Mouse (Mus musculus) thymus, adult 2 months (tissue): ENCODE measurements around the gene Gm10964. TPM values are rescaled to one million over a fixed set of nuclear protein-coding genes. Genes with fewer than 3 reads are reported as not detected.

Experiments
- DNase-seq: peaks from one replicate; pipeline ENCODE4 v3.0.0; 2021
- H3K27ac ChIP-seq: fragments of 200-500 bp; 2 replicates; pipeline ENCODE4 v1.5.1; 2012; ENCODE audit warnings: low read length, control low read depth; ENCODE audit not compliant: control insufficient read depth, insufficient read depth
- H3K27me3 ChIP-seq: fragments of 200-500 bp; 2 replicates; pipeline ENCODE4 v1.6.1; 2012; ENCODE audit warnings: mild to moderate bottlenecking, low read length, moderate library complexity, mixed read lengths; ENCODE audit not compliant: control insufficient read depth, insufficient read depth
- H3K36me3 ChIP-seq: fragments of 200-500 bp; 2 replicates; pipeline ENCODE4 v1.6.1; 2012; ENCODE audit warnings: mild to moderate bottlenecking, low read length, moderate library complexity; ENCODE audit not compliant: control insufficient read depth, insufficient read depth
- H3K4me1 ChIP-seq: fragments of 200-500 bp; replicated peaks from 2 replicates; pipeline ENCODE4 v1.6.1; 2012; ENCODE audit warnings: low read length; ENCODE audit not compliant: control insufficient read depth, insufficient read depth
- H3K4me3 ChIP-seq: fragments of 200-500 bp; 2 replicates; pipeline ENCODE4 v1.5.1; 2012; ENCODE audit warnings: mild to moderate bottlenecking, low read length, control low read depth, moderate library complexity; ENCODE audit not compliant: control insufficient read depth, insufficient read depth
- CTCF ChIP-seq: fragments of 200-500 bp; IDR thresholded peaks from 2 replicates; pipeline ENCODE4 v1.5.1; 2012; ENCODE audit warnings: mild to moderate bottlenecking, control low read depth, low read length, moderate library complexity, borderline replicate concordance; ENCODE audit not compliant: control insufficient read depth, poor library complexity, insufficient read depth; ENCODE audit errors: extremely low read depth
- POLR2A ChIP-seq: fragments of 200-500 bp; IDR thresholded peaks from 2 replicates; pipeline ENCODE4 v1.6.1; 2012; ENCODE audit warnings: mild to moderate bottlenecking, low read length, control low read depth, moderate library complexity; ENCODE audit not compliant: control insufficient read depth, poor library complexity, insufficient read depth; ENCODE audit errors: extremely low read depth
- WGBS: fragments of 180-500 bp; shearing (Covaris S2); methylation state at CpG from one replicate; pipeline ENCODE4 v1.1.7; 2018; 5-methylcytosine and 5-hydroxymethylcytosine counted together
- polyA plus RNA-seq: library from polyadenylated mRNA; depleted of rRNA; stranded (reverse); fragments of >200 nt; gene quantifications from 2 replicates; pipeline ENCODE4 v1.2.3, GENCODE M21; 2012

Gm10964 gene
- polyA plus RNA-seq, 1 experiment = not detected

- no peak overlapping the region for H3K4me3 ChIP-seq
- no peak for TF ChIP-seq CTCF
- TF ChIP-seq POLR2A = no peak
- DNase-seq = no peak
- no peak overlapping the region for H3K27ac ChIP-seq
- WGBS = 70% methylated on average over 3 of the region's 3 CpGs
- H3K4me1 ChIP-seq = no peaks in the 10 kb centered on the region
- H3K27me3 ChIP-seq = no peaks in the 10 kb centered on the region
- no peaks in the 10 kb centered on the region for H3K36me3 ChIP-seq
These were observed 15.0 kb upstream of the Gm10964 start for GRCm38 (mm10) chr3:103724137-103724536.

DNA sequence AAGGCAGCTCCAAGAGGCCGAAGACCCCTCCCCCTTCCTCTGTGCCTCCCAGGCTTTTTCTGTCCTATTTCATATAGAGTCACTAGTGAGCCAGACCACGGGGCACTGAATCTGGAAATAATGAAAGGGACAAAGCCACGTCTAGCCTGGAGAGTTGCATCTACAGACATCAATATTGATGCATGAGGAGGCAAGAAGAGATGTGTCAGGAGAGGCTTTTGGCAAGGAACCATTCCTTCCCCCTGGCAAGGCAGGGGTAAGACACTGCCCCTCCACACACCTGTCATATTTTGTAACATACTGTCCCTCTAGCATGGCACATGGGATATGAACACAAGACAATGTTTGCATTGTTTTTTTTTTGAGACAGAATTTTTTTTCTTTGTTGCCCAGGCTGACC, 12.5 kb upstream of the Gm10964 start:
- Histone ChIP-seq H3K27me3 (no peaks in the 10 kb centered on the region), H3K27ac (no peak overlapping the region), H3K4me3 (no peak overlapping the region), H3K36me3 (no peaks in the 10 kb centered on the region), H3K4me1 (no peaks in the 10 kb centered on the region)
- WGBS = 76% methylated on average over 3 of the region's 3 CpGs
- no peak for DNase-seq
- TF ChIP-seq CTCF = no peak

- DNase-seq = no peak
- no peaks in the 10 kb centered on the region for H3K36me3 ChIP-seq
- 40% methylated on average over 2 of the region's 2 CpGs for WGBS
- no peaks in the 10 kb centered on the region for H3K27me3 ChIP-seq
- no peak overlapping the region for H3K27ac ChIP-seq
- TF ChIP-seq CTCF (no peak), POLR2A (no peak)
- no peaks in the 10 kb centered on the region for H3K4me1 ChIP-seq
- H3K4me3 ChIP-seq = no peak overlapping the region
These were observed 11.3 kb upstream of the Gm10964 start for GRCm38 (mm10) chr3:103727813-103728326.

DNA sequence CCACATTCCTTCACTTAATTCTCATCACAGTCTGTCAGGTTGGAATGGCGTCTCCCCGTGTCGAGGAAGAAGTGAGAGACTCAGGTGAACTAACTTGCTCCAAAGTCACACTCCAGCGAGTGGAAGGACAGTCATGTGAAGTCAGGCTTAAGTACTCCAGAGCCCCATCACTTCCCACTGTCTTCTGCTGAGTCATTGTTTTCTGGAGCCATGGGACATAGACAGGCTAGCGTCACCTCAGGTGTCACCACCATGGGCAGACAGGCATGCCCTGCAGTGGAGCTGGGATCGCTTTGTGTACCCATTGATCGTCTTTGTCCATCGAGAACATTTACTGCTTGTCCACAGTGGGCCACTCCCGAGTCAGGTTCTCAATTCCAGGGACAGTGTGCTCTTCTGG, 9.3 kb upstream of the Gm10964 start:
- TF ChIP-seq CTCF (no peak), POLR2A (no peak)
- Histone ChIP-seq H3K36me3 (no peaks in the 10 kb centered on the region), H3K27me3 (no peaks in the 10 kb centered on the region), H3K4me3 (no peak overlapping the region), H3K27ac (no peak overlapping the region), H3K4me1 (no peaks in the 10 kb centered on the region)
- 93% methylated on average over 9 of the region's 9 CpGs for WGBS
- DNase-seq = no peak

- no peak overlapping the region for H3K4me3 ChIP-seq
- WGBS = 91% methylated on average over 3 of the region's 3 CpGs
- no peak for DNase-seq
- TF ChIP-seq POLR2A = no peak
- no peak for TF ChIP-seq CTCF
- no peaks in the 10 kb centered on the region for H3K27me3 ChIP-seq
- no peak overlapping the region for H3K27ac ChIP-seq
- 0 out of 2 replicates have a peak, but pooled peaks cover 4% of the 10 kb centered on the region for H3K4me1 ChIP-seq
- no peaks in the 10 kb centered on the region for H3K36me3 ChIP-seq
These were observed 7.0 kb upstream of the Gm10964 start for GRCm38 (mm10) chr3:103732116-103732515.

- H3K27me3 ChIP-seq = no peaks in the 10 kb centered on the region
- no peaks in the 10 kb centered on the region for H3K36me3 ChIP-seq
- 77% methylated on average over 2 of the region's 2 CpGs for WGBS
- no peak overlapping the region for H3K27ac ChIP-seq
- H3K4me3 ChIP-seq = no peak overlapping the region
- no peak for DNase-seq
- TF ChIP-seq CTCF (no peak), POLR2A (no peak)
- peaks cover 12% of the 10 kb centered on the region for H3K4me1 ChIP-seq
These were observed 6.0 kb upstream of the Gm10964 start for GRCm38 (mm10) chr3:103733176-103733575.
